Mouse (Mus musculus) testis, adult 2 months (tissue): Measurements from ENCODE around the gene Olfr896-ps1. TPM values are rescaled to one million over a fixed set of nuclear protein-coding genes. Genes with fewer than 3 reads are reported as not detected.

Experiments
- H3K27ac ChIP-seq: fragments of 200-500 bp; 2 replicates; pipeline ENCODE4 v1.5.1; 2012; ENCODE audit warnings: low read depth, low read length; ENCODE audit not compliant: control insufficient read depth, insufficient read depth
- H3K27me3 ChIP-seq: fragments of 200-500 bp; 2 replicates; pipeline ENCODE4 v1.6.1; 2012; ENCODE audit warnings: mild to moderate bottlenecking, low read length, moderate library complexity; ENCODE audit not compliant: control insufficient read depth, insufficient read depth
- H3K36me3 ChIP-seq: fragments of 200-500 bp; 2 replicates; pipeline ENCODE4 v1.6.1; 2012; ENCODE audit warnings: mild to moderate bottlenecking, low read length; ENCODE audit not compliant: control insufficient read depth, insufficient read depth
- H3K4me1 ChIP-seq: fragments of 200-500 bp; 2 replicates; pipeline ENCODE4 v1.6.1; 2012; ENCODE audit warnings: low read length; ENCODE audit not compliant: control insufficient read depth, insufficient read depth
- H3K4me3 ChIP-seq: fragments of 200-500 bp; 2 replicates; pipeline ENCODE4 v1.5.1; 2012; ENCODE audit warnings: low read depth, mild to moderate bottlenecking, low read length, moderate library complexity, mixed read lengths; ENCODE audit not compliant: control insufficient read depth
- CTCF ChIP-seq: fragments of 200-500 bp; IDR thresholded peaks from 2 replicates; pipeline ENCODE4 v1.5.1; 2012; ENCODE audit warnings: low read depth, mild to moderate bottlenecking, inconsistent platforms, low read length, moderate library complexity; ENCODE audit not compliant: control insufficient read depth, insufficient read depth, insufficient replicate concordance
- POLR2A ChIP-seq: fragments of 200-500 bp; IDR thresholded peaks from 2 replicates; pipeline ENCODE4 v1.6.1; 2012; ENCODE audit warnings: low read depth, mild to moderate bottlenecking, inconsistent platforms, low read length, moderate library complexity; ENCODE audit not compliant: control insufficient read depth
- polyA plus RNA-seq: library from polyadenylated mRNA; depleted of rRNA; stranded (reverse); fragments of >200 nt; gene quantifications from 2 replicates; pipeline ENCODE4 v1.2.3, GENCODE M21; 2012; rRNA removed

The Olfr896-ps1 gene
- 0.16 and 0.18 TPM in 2 replicates for polyA plus RNA-seq

DNA sequence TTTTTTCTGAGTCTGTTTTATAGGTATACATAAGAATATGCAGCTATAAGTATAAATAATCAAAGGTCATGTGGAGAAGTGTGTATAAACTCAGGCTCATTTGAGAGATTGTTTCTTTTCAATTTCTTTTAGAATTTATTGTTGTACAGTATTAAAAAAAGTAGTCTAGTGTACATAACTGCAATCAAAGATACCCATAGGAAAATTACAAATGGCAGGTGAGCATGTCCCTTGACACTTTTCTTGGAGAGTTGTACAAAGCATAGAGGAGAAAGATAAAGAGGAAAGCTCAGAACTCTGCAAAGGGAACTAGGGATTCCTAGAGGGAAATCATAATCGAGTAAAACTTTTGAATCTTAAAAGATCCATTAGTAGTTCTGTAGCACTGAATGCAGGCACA lies at the start of gene Olfr896-ps1:
TSS of gene Olfr896-ps1 (plus strand) at position 301 of the 400 bp plus-strand sequence.
- Histone ChIP-seq H3K27me3 (no peaks in the 10 kb centered on the region), H3K4me3 (no peak within 1 kb of the TSS), H3K36me3 (no peaks in the 10 kb centered on the region), H3K4me1 (no peaks in the 10 kb centered on the region), H3K27ac (no peak within 1 kb of the TSS)
- no peak for TF ChIP-seq CTCF
- TF ChIP-seq POLR2A: no peak

DNA sequence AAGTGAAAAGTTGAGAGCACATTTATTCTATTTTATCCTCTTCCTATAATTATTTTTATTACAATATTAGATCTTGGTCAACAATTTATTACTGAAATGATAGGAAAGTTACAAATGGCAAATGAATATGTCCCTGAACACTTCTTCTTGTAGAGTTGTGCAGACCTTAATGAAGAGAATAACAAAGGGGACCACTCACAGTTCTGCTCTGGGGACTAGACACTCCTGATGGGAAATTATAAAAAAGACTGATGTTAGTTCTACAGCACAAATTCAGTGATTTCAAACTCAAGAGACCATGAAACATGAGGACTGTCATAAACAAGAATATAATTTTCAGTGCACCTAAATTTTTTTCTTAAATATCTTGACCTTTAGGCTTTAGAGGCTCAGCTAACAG lies 38.4 kb upstream of the Olfr896-ps1 start, which contains the start of gene Olfr143:
TSS of gene Olfr143 (plus strand) at position 301 of the 400 bp plus-strand sequence.
- Histone ChIP-seq H3K27me3 (no peaks in the 10 kb centered on the region), H3K4me3 (no peak within 1 kb of the TSS), H3K27ac (no peak within 1 kb of the TSS), H3K4me1 (no peaks in the 10 kb centered on the region), H3K36me3 (no peaks in the 10 kb centered on the region)
- TF ChIP-seq CTCF (no peak), POLR2A (no peak)

DNA sequence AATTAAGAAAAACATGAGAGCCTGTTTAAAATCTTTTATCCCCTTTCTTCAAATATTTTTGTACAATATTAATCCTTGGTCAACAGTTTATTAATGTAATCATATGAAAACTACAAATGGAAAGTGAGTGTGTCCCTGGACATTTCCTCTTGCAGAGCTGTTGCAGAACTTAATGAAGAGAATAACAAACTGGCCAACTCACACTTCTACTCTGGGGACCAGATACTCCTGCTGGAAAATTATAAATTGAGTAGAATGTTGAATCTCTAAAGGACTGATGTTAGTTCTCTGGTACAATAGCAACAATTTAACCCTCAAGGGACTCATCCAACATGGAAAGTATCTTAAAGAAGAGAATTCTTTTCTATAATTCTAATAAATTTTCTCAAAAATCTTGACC lies 23.4 kb upstream of the Olfr896-ps1 start, which contains the start of gene Olfr895:
TSS of gene Olfr895 (plus strand) at position 301 of the 400 bp plus-strand sequence.
- Histone ChIP-seq H3K27ac (no peak within 1 kb of the TSS), H3K36me3 (no peaks in the 10 kb centered on the region), H3K4me3 (no peak within 1 kb of the TSS), H3K4me1 (no peaks in the 10 kb centered on the region), H3K27me3 (no peaks in the 10 kb centered on the region)
- TF ChIP-seq POLR2A (no peak), CTCF (no peak)

DNA sequence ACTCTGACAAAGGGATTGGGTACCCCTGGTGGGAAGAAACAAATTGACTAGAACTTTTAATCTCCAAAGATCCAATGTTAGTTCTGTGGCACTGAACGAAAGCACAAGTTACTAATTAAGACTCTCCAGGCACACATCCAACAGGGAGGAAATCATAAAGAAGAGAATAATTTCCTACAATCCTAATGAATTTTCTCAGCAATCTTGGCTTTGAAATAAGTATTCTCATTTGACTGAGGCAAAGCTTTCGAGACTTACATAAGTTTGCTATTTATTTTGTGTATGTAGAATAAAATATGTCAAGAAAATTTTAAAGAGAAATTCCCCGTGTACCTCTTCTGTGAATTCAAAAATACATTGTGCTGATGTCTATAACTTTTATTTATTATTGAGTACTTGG lies 37.9 kb downstream of the Olfr896-ps1 start, which contains the start of gene Olfr25:
TSS of gene Olfr25 (plus strand) at position 301 of the 400 bp plus-strand sequence.
- no peaks in the 10 kb centered on the region for H3K4me1 ChIP-seq
- no peak within 1 kb of the TSS for H3K27ac ChIP-seq
- no peaks in the 10 kb centered on the region for H3K27me3 ChIP-seq
- no peaks in the 10 kb centered on the region for H3K36me3 ChIP-seq
- H3K4me3 ChIP-seq: no peak within 1 kb of the TSS
- TF ChIP-seq CTCF (no peak), POLR2A (no peak)

Other genes with a start within 250 kb of the Olfr896-ps1 start
- not detected in 2 replicates for gene Olfr884, start 244.6 kb upstream of the Olfr896-ps1 start, polyA plus RNA-seq
- not detected in 2 replicates for gene Olfr885, start 229.8 kb upstream of the Olfr896-ps1 start, polyA plus RNA-seq
- gene Olfr887, start 207.0 kb upstream of the Olfr896-ps1 start, polyA plus RNA-seq: not detected in 2 replicates
- not detected in 2 replicates for gene Olfr888, start 183.0 kb upstream of the Olfr896-ps1 start, polyA plus RNA-seq
- gene Olfr889, start 175.9 kb upstream of the Olfr896-ps1 start, polyA plus RNA-seq: not detected in 2 replicates
- not detected in 2 replicates for gene Olfr890, start 148.6 kb upstream of the Olfr896-ps1 start, polyA plus RNA-seq
- gene Olfr891, start 110.3 kb upstream of the Olfr896-ps1 start, polyA plus RNA-seq: not detected in 2 replicates
- gene Olfr893, start 82.7 kb upstream of the Olfr896-ps1 start, polyA plus RNA-seq: 0.09 TPM in 1 of 2 replicates, not detected in the other
- not detected in 2 replicates for gene Olfr894, start 73.1 kb upstream of the Olfr896-ps1 start, polyA plus RNA-seq
- not detected in 2 replicates for gene Olfr143, start 38.3 kb upstream of the Olfr896-ps1 start, polyA plus RNA-seq
- not detected in 2 replicates for gene Olfr895, start 23.3 kb upstream of the Olfr896-ps1 start, polyA plus RNA-seq
- gene Olfr25, start 38.0 kb downstream of the Olfr896-ps1 start, polyA plus RNA-seq: 0.04 and 0.12 TPM in 2 replicates
- gene Olfr898, start 57.3 kb downstream of the Olfr896-ps1 start, polyA plus RNA-seq: 0.25 TPM in 1 of 2 replicates, not detected in the other
- gene Olfr250, start 75.8 kb downstream of the Olfr896-ps1 start, polyA plus RNA-seq: not detected in 2 replicates
- not detected in 2 replicates for gene Olfr251, start 86.0 kb downstream of the Olfr896-ps1 start, polyA plus RNA-seq
- not detected in 2 replicates for gene Olfr147, start 110.6 kb downstream of the Olfr896-ps1 start, polyA plus RNA-seq
- not detected in 2 replicates for gene Olfr901, start 138.3 kb downstream of the Olfr896-ps1 start, polyA plus RNA-seq
- not detected in 2 replicates for gene Olfr902, start 156.5 kb downstream of the Olfr896-ps1 start, polyA plus RNA-seq
- not detected in 2 replicates for gene Olfr904, start 172.0 kb downstream of the Olfr896-ps1 start, polyA plus RNA-seq
- not detected in 2 replicates for gene Olfr905, start 180.0 kb downstream of the Olfr896-ps1 start, polyA plus RNA-seq
- gene Olfr906, start 196.0 kb downstream of the Olfr896-ps1 start, polyA plus RNA-seq: not detected in 2 replicates
- gene Olfr907, start 204.7 kb downstream of the Olfr896-ps1 start, polyA plus RNA-seq: not detected in 2 replicates
- not detected in 2 replicates for gene Olfr911-ps1, start 230.5 kb downstream of the Olfr896-ps1 start, polyA plus RNA-seq
- not detected in 2 replicates for gene Olfr910, start 246.7 kb downstream of the Olfr896-ps1 start, polyA plus RNA-seq